Mouse (Mus musculus) layer of hippocampus, postnatal 36 days (tissue): ENCODE data around the gene 1700030K09Rik. TPM values are rescaled to one million over a fixed set of nuclear protein-coding genes. Genes with fewer than 3 reads are reported as not detected.

Experiments
- DNase-seq, 2 experiments: peaks; one replicate each; pipeline ENCODE4 v3.0.0; 2022
- total RNA-seq, 2 experiments: library from RNA; stranded (reverse); gene quantifications; 2 replicates each; pipeline ENCODE4 v1.2.3; 2021

Gene 1700030K09Rik
- 10 to 100 TPM; 14.7 to 15.7 TPM for total RNA-seq

- peak; percentile 97 for DNase-seq
Observed at GRCm38 (mm10) chr8:72443338-72443993, at the start of gene 1700030K09Rik, which contains the start of gene Calr3. 1700030K09Rik (plus strand) TSS chr8:72443880. Calr3 (minus strand) TSS chr8:72443870.

GRCm38 (mm10) chr8:72401381-72401780 is 42.3 kb upstream of the 1700030K09Rik start:
- no peak for DNase-seq

- no peak for DNase-seq
Observed at GRCm38 (mm10) chr8:72402981-72403380, 40.7 kb upstream of the 1700030K09Rik start.

- no peak for DNase-seq
Observed at GRCm38 (mm10) chr8:72407878-72408277, 35.8 kb upstream of the 1700030K09Rik start.

GRCm38 (mm10) chr8:72409443-72409842 is 34.2 kb upstream of the 1700030K09Rik start:
- DNase-seq = no peak

- no peak for DNase-seq
Observed at GRCm38 (mm10) chr8:72413839-72414238, 29.8 kb upstream of the 1700030K09Rik start.

- no peak for DNase-seq
Observed at GRCm38 (mm10) chr8:72415252-72415651, 28.4 kb upstream of the 1700030K09Rik start.

- DNase-seq = no peak
Observed at GRCm38 (mm10) chr8:72418073-72418472, 25.6 kb upstream of the 1700030K09Rik start.

GRCm38 (mm10) chr8:72420571-72421361 is 22.9 kb upstream of the 1700030K09Rik start:
- peak in 1 of 2 experiments; percentile 25 for DNase-seq

GRCm38 (mm10) chr8:72421362-72422335 is 22.0 kb upstream of the 1700030K09Rik start, which contains the start of gene Eps15l1:
Eps15l1 (minus strand) TSS chr8:72421460.
- DNase-seq = peak; percentile 97 to 98

- DNase-seq = no peak
Observed at GRCm38 (mm10) chr8:72422926-72423325, 20.8 kb upstream of the 1700030K09Rik start.

GRCm38 (mm10) chr8:72429676-72430075 is 14.0 kb upstream of the 1700030K09Rik start:
- no peak for DNase-seq

- DNase-seq = no peak
Observed at GRCm38 (mm10) chr8:72434952-72435351, 8.7 kb upstream of the 1700030K09Rik start.

GRCm38 (mm10) chr8:72438248-72439015 is 5.2 kb upstream of the 1700030K09Rik start:
- DNase-seq = no peak

GRCm38 (mm10) chr8:72443994-72444350 is 292 bp downstream of the 1700030K09Rik start:
- no peak for DNase-seq

GRCm38 (mm10) chr8:72445071-72445470 is 1.4 kb downstream of the 1700030K09Rik start:
- DNase-seq = no peak

GRCm38 (mm10) chr8:72451516-72451915 is 7.8 kb downstream of the 1700030K09Rik start:
- DNase-seq = no peak

GRCm38 (mm10) chr8:72453904-72454303 is 10.2 kb downstream of the 1700030K09Rik start:
- no peak for DNase-seq

GRCm38 (mm10) chr8:72455317-72455716 is 11.6 kb downstream of the 1700030K09Rik start:
- no peak for DNase-seq

GRCm38 (mm10) chr8:72457806-72458205 is 14.1 kb downstream of the 1700030K09Rik start:
- DNase-seq = no peak

GRCm38 (mm10) chr8:72458457-72458856 is 14.8 kb downstream of the 1700030K09Rik start:
- no peak for DNase-seq
